8 mouse cellular contexts compared by ENCODE assay signal in the genomic region with DNA sequence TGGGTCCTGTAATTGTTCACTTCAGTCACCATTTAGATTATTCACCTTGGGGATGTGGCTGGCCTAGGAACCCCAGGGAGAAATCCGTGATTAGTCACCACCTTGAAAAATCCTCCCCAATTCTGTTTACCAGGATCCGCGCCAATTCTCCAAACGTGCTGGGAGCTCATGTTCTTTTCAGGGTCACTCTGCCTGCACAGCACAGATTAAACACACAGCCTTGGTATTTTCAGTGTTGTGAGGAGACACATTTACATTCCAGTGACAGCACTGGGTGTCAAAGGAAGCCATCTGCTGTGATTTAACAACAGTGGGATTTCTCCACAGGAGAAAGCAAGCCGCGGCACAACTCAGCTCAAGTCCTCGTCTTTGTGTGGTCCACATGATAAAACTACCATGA.
DNase-seq lines count a peak whose midpoint lies in the region; ATAC-seq lines count a peak whose summit lies in the region.

No protein-coding gene starts in this region.

- no peaks in the 10 kb centered on the region for H3K4me1 ChIP-seq in neural tube, embryonic 14.5 days (ENCODE audit: control insufficient read depth, insufficient read depth, low read length)

- DNase-seq in layer of hippocampus, adult 11-12 months (ENCODE audit: low spot score), result peak; percentile 18
- no peak for DNase-seq in layer of hippocampus, postnatal 25 days (ENCODE audit: extremely low spot score in 1 of 2, low spot score in 1 of 2)
- peak; percentile 17 for DNase-seq in embryo, embryonic 11 days
- peak; percentile 11 for DNase-seq in left cerebral cortex, adult 11 months (ENCODE audit: low spot score)
- DNase-seq in gastrocnemius, adult 18-20 months (ENCODE audit: low spot score), result no peak
- no peak for DNase-seq in natural killer cell, adult 2 months (ENCODE audit: low spot score in 2 of 2)
- DNase-seq in heart, postnatal 25 days (ENCODE audit: low spot score), result no peak

- no peak overlapping the region for H3K27ac ChIP-seq in neural tube, embryonic 14.5 days (ENCODE audit: low read depth, low read length)

- H3K9me3 ChIP-seq in neural tube, embryonic 14.5 days (ENCODE audit: control insufficient read depth, low read length), result no peaks in the 10 kb centered on the region

- H3K36me3 ChIP-seq in neural tube, embryonic 14.5 days (ENCODE audit: control insufficient read depth, insufficient read depth, low read length), result no peaks in the 10 kb centered on the region

- H3K4me2 ChIP-seq in neural tube, embryonic 14.5 days (ENCODE audit: low read depth, low read length), result no peak overlapping the region

- ATAC-seq in neural tube, embryonic 14.5 days (ENCODE audit: low read depth), result peak; percentile 71

- no peaks in the 10 kb centered on the region for H3K27me3 ChIP-seq in neural tube, embryonic 14.5 days (ENCODE audit: control insufficient read depth, insufficient read depth, low read length)

- 19% methylated on average over 7 of the region's 7 CpGs for WGBS in neural tube, embryonic 14.5 days

- intact Hi-C loops in heart, postnatal 25 days (cut with DNase I), result no loop called here

- no peak overlapping the region for H3K4me3 ChIP-seq in neural tube, embryonic 14.5 days (ENCODE audit: low read depth, low read length)

- H3K9ac ChIP-seq in neural tube, embryonic 14.5 days (replicated peaks; ENCODE audit: low read depth, low read length), result no peak overlapping the region

Comparison
In these comparisons a context has a peak if more than half of its experiments do, and no peak if none do; other contexts are left out.
1. DNase-seq: peak in layer of hippocampus, adult 11-12 months (single experiment), embryo, embryonic 11 days (single experiment) and left cerebral cortex, adult 11 months (single experiment); none in layer of hippocampus, postnatal 25 days (0 of 2), gastrocnemius, adult 18-20 months (single experiment), natural killer cell, adult 2 months (0 of 2) and heart, postnatal 25 days (single experiment).